Mouse (Mus musculus): ENCODE data around the gene Col20a1. TPM values are rescaled to one million over a fixed set of nuclear protein-coding genes. Genes with fewer than 3 reads are reported as not detected.

Gene Col20a1
- polyA plus RNA-seq, 1 experiment: 0.24 TPM

DNA sequence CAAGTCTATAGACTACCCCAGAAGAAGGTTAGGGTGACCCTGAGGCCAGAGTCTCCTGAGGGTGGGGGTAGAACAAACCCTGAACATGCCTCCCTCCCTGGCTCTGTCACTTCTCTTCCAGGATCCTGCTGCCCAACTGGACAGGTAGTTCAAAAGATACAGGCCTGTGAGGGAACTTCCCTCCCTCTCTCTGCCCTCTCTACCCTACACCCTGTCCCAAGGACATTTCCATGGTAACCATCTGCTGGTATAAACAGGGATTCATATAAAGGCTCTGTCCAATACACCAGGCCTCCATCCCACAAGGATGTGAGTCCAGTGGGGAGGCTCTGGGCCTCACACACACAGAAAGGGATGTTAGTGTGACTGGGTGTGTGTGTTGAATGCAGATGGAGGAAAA, 56.0 kb downstream of the Col20a1 start:
- no peak overlapping the region for H3ac ChIP-seq (ENCODE audit: control insufficient read depth, insufficient read length)
- H3K4me3 ChIP-seq: no peak overlapping the region
- H3K4me2 ChIP-seq (ENCODE audit: low read depth): no peak overlapping the region
- TF ChIP-seq TCF12 (IDR thresholded peaks at IDR 0.05; ENCODE audit: insufficient read depth, poor library complexity, severe bottlenecking) (no peak), REST (IDR thresholded peaks at IDR 0.05; ENCODE audit: insufficient read depth, insufficient read length) (no peak), CEBPB (IDR thresholded peaks at IDR 0.05; ENCODE audit: insufficient read depth, poor library complexity, severe bottlenecking) (no peak), USF1 (IDR thresholded peaks at IDR 0.05; ENCODE audit: low read depth) (no peak), POLR2AphosphoS2 (IDR thresholded peaks at IDR 0.05; ENCODE audit: insufficient read length, low read depth) (no peak), MAX (IDR thresholded peaks at IDR 0.05; ENCODE audit: low read depth) (no peak), E2F4 (IDR thresholded peaks at IDR 0.05; ENCODE audit: insufficient read depth) (no peak), MYOD1 (IDR thresholded peaks at IDR 0.05; ENCODE audit: control insufficient read depth in 1 of 3, insufficient read length in 2 of 3, low read depth in 2 of 3) (no peak), POLR2A (IDR thresholded peaks at IDR 0.05; ENCODE audit: insufficient read length, low read depth) (no peak), MYOG (IDR thresholded peaks at IDR 0.05; ENCODE audit: control insufficient read depth in 1 of 3, insufficient read depth in 1 of 3, insufficient read length in 2 of 3, low read depth in 2 of 3) (no peak), TCF3 (IDR thresholded peaks at IDR 0.05; ENCODE audit: insufficient read length, low read depth) (no peak), SRF (IDR thresholded peaks at IDR 0.05; ENCODE audit: control insufficient read depth, insufficient read length, low read depth) (no peak)
- H3K36me3 ChIP-seq (ENCODE audit: control insufficient read depth, insufficient read depth): no peaks in the 10 kb centered on the region
- peaks cover 60% of the 10 kb centered on the region for H3K27me3 ChIP-seq (ENCODE audit: control insufficient read depth, insufficient read depth, insufficient read length)
- no peaks in the 10 kb centered on the region for H3K79me2 ChIP-seq (ENCODE audit: control insufficient read depth, insufficient read depth)

DNA sequence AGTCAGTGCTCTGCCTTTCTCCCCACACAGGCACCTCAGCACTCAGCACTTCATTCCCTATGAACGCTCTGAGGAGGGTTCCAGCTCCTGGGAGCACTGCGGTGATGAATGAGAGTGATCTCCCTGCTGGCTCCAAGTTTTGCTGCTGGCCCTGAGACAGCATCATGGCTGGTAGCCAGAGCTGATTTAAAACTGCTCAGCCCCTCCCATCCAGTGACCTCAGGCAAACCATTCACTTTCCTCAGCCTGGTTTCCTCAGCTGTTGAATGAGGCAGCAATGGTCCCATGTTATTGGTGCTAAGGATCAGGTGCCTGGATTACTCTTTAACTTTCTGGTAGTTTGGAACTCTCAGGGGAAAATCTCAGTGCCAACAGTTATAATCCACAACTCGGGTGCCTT, 57.1 kb downstream of the Col20a1 start, which contains the start of gene Chrna4:
Gene Chrna4, minus strand, starts transcription at position 110 of the 400 bp plus-strand sequence.
- TF ChIP-seq TCF3 (IDR thresholded peaks at IDR 0.05; ENCODE audit: insufficient read length, low read depth) (no peak), USF1 (IDR thresholded peaks at IDR 0.05; ENCODE audit: low read depth) (no peak), MAX (IDR thresholded peaks at IDR 0.05; ENCODE audit: low read depth) (no peak), POLR2AphosphoS2 (IDR thresholded peaks at IDR 0.05; ENCODE audit: insufficient read length, low read depth) (no peak), CEBPB (IDR thresholded peaks at IDR 0.05; ENCODE audit: insufficient read depth, poor library complexity, severe bottlenecking) (no peak), SRF (IDR thresholded peaks at IDR 0.05; ENCODE audit: control insufficient read depth, insufficient read length, low read depth) (no peak), REST (IDR thresholded peaks at IDR 0.05; ENCODE audit: insufficient read depth, insufficient read length) (no peak), E2F4 (IDR thresholded peaks at IDR 0.05; ENCODE audit: insufficient read depth) (no peak), POLR2A (IDR thresholded peaks at IDR 0.05; ENCODE audit: insufficient read length, low read depth) (no peak), MYOG (IDR thresholded peaks at IDR 0.05; ENCODE audit: control insufficient read depth in 1 of 3, insufficient read depth in 1 of 3, insufficient read length in 2 of 3, low read depth in 2 of 3) (no peak), TCF12 (IDR thresholded peaks at IDR 0.05; ENCODE audit: insufficient read depth, poor library complexity, severe bottlenecking) (no peak), MYOD1 (IDR thresholded peaks at IDR 0.05; ENCODE audit: control insufficient read depth in 1 of 3, insufficient read length in 2 of 3, low read depth in 2 of 3) (no peak)
- H3K27me3 ChIP-seq (ENCODE audit: control insufficient read depth, insufficient read depth, insufficient read length): peaks cover 60% of the 10 kb centered on the region

DNA sequence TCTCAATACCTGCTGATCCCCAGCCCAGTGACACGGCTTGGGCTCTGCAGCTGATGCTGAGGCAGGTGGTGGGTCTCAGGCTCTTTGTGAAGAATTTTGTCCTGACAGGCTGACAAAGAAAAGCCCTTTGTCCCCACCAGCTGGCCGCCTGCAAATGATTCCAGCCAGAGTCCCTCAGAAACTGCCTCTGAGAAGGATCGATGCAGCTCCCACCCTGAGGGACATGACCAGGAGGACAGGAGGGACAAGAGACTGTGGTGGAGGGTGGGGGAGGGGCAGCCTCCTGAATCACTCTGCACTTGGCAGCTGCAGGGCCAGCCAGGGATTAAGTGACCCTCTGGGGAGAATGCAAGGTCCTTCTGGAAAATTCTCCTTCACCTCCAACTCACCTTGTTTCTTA, 57.7 kb downstream of the Col20a1 start:
- Histone ChIP-seq H3K27me3 (ENCODE audit: control insufficient read depth, insufficient read depth, insufficient read length) (peaks cover 58% of the 10 kb centered on the region), H3K4me2 (ENCODE audit: low read depth) (no peak overlapping the region), H3K79me2 (ENCODE audit: control insufficient read depth, insufficient read depth) (no peaks in the 10 kb centered on the region), H3K4me3 (no peak overlapping the region), H3K36me3 (ENCODE audit: control insufficient read depth, insufficient read depth) (no peaks in the 10 kb centered on the region), H3ac (ENCODE audit: control insufficient read depth, insufficient read length) (no peak overlapping the region)
- no peak for TF ChIP-seq POLR2A (IDR thresholded peaks at IDR 0.05; ENCODE audit: insufficient read length, low read depth)
- TF ChIP-seq MYOD1 (IDR thresholded peaks at IDR 0.05; ENCODE audit: control insufficient read depth in 1 of 3, insufficient read length in 2 of 3, low read depth in 2 of 3): no peak
- no peak for TF ChIP-seq REST (IDR thresholded peaks at IDR 0.05; ENCODE audit: insufficient read depth, insufficient read length)
- TF ChIP-seq E2F4 (IDR thresholded peaks at IDR 0.05; ENCODE audit: insufficient read depth): no peak
- TF ChIP-seq USF1 (IDR thresholded peaks at IDR 0.05; ENCODE audit: low read depth): no peak
- no peak for TF ChIP-seq MYOG (IDR thresholded peaks at IDR 0.05; ENCODE audit: control insufficient read depth in 1 of 3, insufficient read depth in 1 of 3, insufficient read length in 2 of 3, low read depth in 2 of 3)
- TF ChIP-seq SRF (IDR thresholded peaks at IDR 0.05; ENCODE audit: control insufficient read depth, insufficient read length, low read depth): no peak
- TF ChIP-seq TCF12 (IDR thresholded peaks at IDR 0.05; ENCODE audit: insufficient read depth, poor library complexity, severe bottlenecking): no peak
- no peak for TF ChIP-seq TCF3 (IDR thresholded peaks at IDR 0.05; ENCODE audit: insufficient read length, low read depth)
- TF ChIP-seq CEBPB (IDR thresholded peaks at IDR 0.05; ENCODE audit: insufficient read depth, poor library complexity, severe bottlenecking): no peak
- TF ChIP-seq POLR2AphosphoS2 (IDR thresholded peaks at IDR 0.05; ENCODE audit: insufficient read length, low read depth): no peak
- no peak for TF ChIP-seq MAX (IDR thresholded peaks at IDR 0.05; ENCODE audit: low read depth)

More for the DNA sequence above, 57.1 kb downstream of the Col20a1 start, which contains the start of gene Chrna4:
- Histone ChIP-seq H3K4me2 (ENCODE audit: low read depth) (no peak within 1 kb of the TSS), H3K36me3 (ENCODE audit: control insufficient read depth, insufficient read depth) (no peaks in the 10 kb centered on the region), H3K4me3 (no peak within 1 kb of the TSS), H3ac (ENCODE audit: control insufficient read depth, insufficient read length) (no peak within 1 kb of the TSS), H3K79me2 (ENCODE audit: control insufficient read depth, insufficient read depth) (no peaks in the 10 kb centered on the region)

DNA sequence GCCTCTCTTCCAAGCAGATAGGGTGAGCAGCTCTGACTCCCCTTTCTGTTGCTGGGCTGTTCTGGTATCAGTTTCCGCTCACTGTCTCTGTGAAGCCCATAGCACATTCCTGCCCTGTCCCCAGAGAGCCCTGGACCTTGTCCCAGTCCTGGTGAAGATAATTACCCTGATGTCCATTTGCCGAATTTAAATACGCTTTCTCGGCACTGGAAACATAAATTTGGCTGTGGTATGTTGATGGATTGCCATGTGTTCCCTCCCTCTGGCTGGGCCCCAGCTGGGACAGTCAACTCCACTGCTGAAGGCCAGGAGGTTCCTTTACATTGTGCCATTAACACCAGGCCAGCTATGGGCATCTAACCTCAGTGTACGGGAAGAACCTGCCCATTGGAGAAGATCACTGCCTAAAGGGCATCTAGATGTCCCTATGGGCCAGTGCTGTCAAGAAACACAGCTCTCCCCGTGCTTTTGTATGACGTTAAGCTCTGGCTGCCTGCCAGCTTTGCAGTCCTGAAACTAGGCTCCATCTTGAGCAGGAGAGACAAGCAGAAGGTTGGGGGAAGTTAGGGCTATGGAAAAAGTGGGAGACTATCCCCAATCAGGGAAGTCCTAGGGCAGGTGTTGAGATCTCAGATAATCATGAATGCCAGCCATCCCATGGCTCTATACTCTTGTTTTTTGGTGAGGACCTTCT, 62.1 kb downstream of the Col20a1 start:
- Histone ChIP-seq H3K27me3 (ENCODE audit: control insufficient read depth, insufficient read depth, insufficient read length) (peaks cover 34% of the 10 kb centered on the region), H3K36me3 (ENCODE audit: control insufficient read depth, insufficient read depth) (no peaks in the 10 kb centered on the region), H3ac (ENCODE audit: control insufficient read depth, insufficient read length) (no peak overlapping the region), H3K4me2 (ENCODE audit: low read depth) (no peak overlapping the region), H3K79me2 (ENCODE audit: control insufficient read depth, insufficient read depth) (no peaks in the 10 kb centered on the region), H3K4me3 (no peak overlapping the region)
- TF ChIP-seq TCF3 (IDR thresholded peaks at IDR 0.05; ENCODE audit: insufficient read length, low read depth) (no peak), CEBPB (IDR thresholded peaks at IDR 0.05; ENCODE audit: insufficient read depth, poor library complexity, severe bottlenecking) (no peak), MYOG (IDR thresholded peaks at IDR 0.05; ENCODE audit: control insufficient read depth in 1 of 3, insufficient read depth in 1 of 3, insufficient read length in 2 of 3, low read depth in 2 of 3) (no peak), SRF (IDR thresholded peaks at IDR 0.05; ENCODE audit: control insufficient read depth, insufficient read length, low read depth) (no peak), REST (IDR thresholded peaks at IDR 0.05; ENCODE audit: insufficient read depth, insufficient read length) (no peak), USF1 (IDR thresholded peaks at IDR 0.05; ENCODE audit: low read depth) (no peak), MYOD1 (IDR thresholded peaks at IDR 0.05; ENCODE audit: control insufficient read depth in 1 of 3, insufficient read length in 2 of 3, low read depth in 2 of 3) (no peak), POLR2A (IDR thresholded peaks at IDR 0.05; ENCODE audit: insufficient read length, low read depth) (no peak), E2F4 (IDR thresholded peaks at IDR 0.05; ENCODE audit: insufficient read depth) (no peak), TCF12 (IDR thresholded peaks at IDR 0.05; ENCODE audit: insufficient read depth, poor library complexity, severe bottlenecking) (no peak), POLR2AphosphoS2 (IDR thresholded peaks at IDR 0.05; ENCODE audit: insufficient read length, low read depth) (no peak), MAX (IDR thresholded peaks at IDR 0.05; ENCODE audit: low read depth) (no peak)
